Mouse (Mus musculus) adrenal gland, adult (tissue): Measurements from ENCODE around the gene Cacng1.

Experiments
- DNase-seq, 2 experiments: peaks; one replicate each; pipeline ENCODE4 v3.0.0; 2022 to 2023; ENCODE audit warnings: low spot score in 1 of 2; ENCODE audit not compliant: inconsistent age in 2 of 2

The Cacng1 gene

GRCm38 (mm10) chr11:107662666-107663065 is 53.7 kb downstream of the Cacng1 start:
- DNase-seq = no peak

DNA sequence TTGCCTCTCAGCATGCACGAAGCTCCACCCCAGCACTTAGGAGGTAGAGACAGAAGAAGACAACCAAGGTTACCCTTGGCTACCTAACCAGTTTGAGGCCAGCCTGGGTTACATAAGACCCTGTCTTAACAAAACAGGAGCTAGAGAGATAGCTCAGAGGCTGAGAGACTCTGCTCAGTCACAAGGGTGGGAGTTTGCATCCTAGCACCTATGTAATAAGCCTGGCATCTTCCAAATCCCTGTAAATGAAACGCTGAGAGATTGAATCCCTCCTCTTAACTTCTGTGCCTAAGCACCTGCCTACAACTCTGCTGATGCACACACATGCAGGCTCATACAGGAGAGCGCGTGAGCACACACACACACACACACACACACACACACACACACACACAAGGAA is 55.9 kb downstream of the Cacng1 start:
- no peak for DNase-seq

- no peak for DNase-seq
Observed at GRCm38 (mm10) chr11:107657117-107657516, 59.2 kb downstream of the Cacng1 start.

DNA sequence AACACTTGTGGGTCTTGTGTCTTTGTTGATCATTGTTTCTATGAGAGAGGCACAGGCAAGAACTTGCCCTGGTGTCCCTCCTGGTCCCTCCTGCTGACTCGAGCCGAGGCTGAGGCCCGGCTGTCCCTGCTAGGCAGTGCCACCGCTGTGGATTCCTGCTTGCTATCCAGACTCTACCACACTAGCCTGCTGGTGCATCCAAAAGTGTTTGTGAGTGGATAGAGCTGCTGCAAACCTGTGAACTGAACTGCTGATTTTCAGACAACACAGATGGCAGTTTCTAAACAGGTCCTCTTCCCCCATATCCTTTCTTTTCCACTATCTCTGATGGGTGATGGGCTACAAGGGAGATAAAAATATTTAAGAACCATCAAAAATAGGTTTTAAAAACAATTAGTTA is 60.8 kb downstream of the Cacng1 start:
- no peak for DNase-seq
